Mouse (Mus musculus) embryonic fibroblast, embryonic 13.5 days (primary cell): Measurements from ENCODE around the gene Ankdd1a.

Source experiments
- CTCF ChIP-seq: IDR thresholded peaks from 2 replicates; pipeline ENCODE4 v1.5.1; 2011; ENCODE audit warnings: mild to moderate bottlenecking, control low read depth, low read length, moderate library complexity, borderline replicate concordance; ENCODE audit not compliant: insufficient read depth
- POLR2A ChIP-seq: IDR thresholded peaks from 2 replicates; pipeline ENCODE4 v1.6.1; 2011; ENCODE audit warnings: low read depth, mild to moderate bottlenecking, control low read depth, low read length, moderate library complexity

DNA sequence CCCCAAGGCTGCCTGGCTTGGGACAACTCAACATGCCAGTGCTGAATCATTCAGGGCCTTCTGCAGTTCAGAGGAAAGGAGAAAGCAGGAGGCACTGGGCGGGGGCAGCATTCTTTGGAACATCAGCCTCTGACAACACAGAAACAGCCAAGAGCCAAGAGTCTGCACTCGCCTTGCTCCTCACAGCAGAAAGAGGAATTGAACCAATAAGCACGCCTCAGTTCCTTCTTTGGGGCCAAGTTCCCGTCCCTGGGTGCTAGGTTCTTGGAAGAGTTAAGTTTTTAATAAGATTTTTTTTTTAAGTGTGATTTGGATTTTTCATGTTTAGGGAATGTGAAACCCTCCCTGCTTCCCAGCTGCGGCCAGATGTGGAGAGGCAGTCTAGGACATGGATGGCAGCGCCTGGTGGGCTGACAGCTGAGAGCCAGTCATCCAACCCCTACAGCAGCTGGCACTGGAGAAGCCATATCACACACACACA, 49.5 kb upstream of the Ankdd1a start:
- TF ChIP-seq CTCF, result no peak
- no peak for TF ChIP-seq POLR2A
